Mouse (Mus musculus): ENCODE measurements around the gene Rpl32.

The Rpl32 gene

DNA sequence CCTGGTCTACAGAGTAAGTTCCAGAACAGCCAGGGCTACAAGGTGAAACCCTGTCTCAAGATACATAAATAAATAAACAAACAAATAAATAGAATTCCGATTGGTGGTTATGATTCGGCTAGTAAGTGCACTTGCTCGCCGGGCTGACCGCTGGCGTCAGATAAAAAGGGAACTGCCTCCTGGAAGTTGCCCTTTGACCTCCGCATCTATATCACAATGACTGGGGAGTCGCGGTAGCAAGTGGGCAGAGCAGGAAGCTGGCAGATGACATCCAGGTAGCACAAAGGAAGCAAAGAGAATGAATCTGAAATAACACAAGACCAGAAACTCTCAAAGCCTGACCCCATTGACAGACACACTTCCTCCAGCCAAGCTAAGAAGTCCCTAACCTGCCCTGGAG is 41.2 kb downstream of the Rpl32 start:
- DNase-seq (ENCODE audit: low spot score in 2 of 2), result no peak

DNA sequence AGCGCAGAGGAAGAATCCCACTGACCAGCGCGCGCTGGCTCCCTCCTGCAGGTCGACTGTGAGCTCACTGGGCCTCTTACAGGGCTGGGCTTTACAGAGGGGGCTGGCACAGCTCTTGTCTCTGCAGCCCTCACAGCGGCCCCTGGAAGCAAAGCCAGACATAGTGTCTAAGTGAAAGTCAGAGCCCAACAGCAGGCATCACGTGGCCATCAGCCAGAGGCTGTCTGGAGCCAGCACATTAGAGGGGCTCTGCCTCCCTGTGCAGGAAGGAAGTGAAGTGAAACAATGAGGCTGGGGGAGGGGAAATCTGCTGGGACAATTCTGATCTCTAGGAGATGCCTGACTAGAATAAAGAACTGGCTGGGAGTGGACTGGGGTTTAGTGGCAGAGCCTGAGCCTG is 44.4 kb downstream of the Rpl32 start:
- peak; percentile 43 to 77 for DNase-seq (ENCODE audit: low spot score in 2 of 2)

DNA sequence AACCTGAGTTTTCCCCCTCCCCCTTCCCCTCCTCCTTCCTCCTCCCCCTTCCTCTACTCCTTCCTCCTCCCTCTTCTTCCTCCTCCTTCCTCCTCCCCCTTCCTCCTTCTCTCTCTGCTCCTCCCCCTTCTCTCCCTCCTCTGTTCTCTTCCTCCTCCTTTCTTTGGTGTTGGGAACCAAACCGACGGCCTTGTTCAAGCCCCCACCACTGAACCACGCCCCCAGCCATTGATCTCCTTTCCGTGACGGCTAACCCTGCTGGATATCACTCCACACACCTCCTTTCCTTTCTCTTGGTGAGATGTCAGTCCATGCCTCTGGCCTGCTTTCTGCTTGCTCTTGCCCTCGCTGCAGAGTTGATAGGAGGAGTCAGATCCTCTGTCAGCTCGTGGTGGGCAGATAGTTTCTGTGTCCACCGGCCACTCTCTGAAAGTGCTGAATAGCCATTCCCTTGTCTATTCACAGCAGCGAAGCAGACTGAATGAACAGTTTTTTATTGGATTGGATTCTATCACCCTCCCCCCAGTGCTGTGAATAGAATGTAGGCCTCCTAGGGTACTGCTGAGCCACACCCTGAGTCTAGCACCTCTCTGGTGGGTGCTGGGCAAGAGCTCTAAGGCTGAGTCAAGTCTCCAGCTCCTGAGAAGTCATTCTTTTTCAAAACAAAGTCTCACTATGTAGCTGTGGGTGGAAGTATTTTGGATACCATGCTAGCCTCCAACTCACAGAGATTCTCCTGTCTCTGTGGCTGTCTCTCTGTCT is 46.4 kb downstream of the Rpl32 start, which contains the start of gene Tmem40:
Tmem40 (minus strand) TSS at position 416 of the 762 bp plus-strand sequence.
- DNase-seq (ENCODE audit: low spot score in 2 of 2), result no peak

DNA sequence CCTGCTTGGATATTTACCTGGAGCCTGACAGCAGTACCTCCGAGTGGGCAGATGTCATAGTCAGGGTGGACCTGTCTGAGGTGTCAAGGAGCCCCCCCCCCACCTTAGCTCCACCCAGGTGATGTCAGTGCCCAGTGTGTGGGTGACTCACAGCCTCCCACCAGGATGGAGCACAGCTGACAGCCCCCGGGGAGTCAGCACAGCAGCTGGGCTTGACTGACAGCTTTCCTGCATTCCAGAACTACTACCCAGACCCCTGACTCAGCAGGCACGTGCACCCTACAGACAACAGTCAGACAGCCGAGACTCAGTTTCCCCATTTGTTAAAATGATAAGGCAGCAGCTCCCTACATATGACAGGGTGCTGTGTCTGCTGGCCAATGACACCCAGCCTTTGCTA is 47.6 kb downstream of the Rpl32 start:
- no peak for DNase-seq (ENCODE audit: low spot score in 2 of 2)

DNA sequence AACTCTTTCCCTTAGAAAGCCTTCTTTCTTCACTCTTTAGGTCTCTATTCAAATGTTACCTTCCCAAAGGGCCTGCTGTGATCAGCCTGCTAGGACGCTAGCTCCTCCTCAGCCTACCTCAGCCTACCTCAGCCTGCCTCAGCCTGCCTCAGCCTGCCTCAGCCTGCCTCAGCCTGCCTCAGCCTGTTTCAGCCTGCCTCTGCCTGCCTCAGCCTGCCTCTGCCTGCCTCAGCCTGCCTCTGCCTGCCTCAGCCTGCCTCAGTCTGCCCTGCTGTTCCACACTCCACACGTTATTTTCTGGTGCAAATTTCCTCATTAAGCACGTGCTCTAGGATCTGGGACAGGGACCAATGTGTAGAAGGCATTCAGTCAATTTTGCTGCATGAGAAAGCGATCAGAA is 48.4 kb downstream of the Rpl32 start:
- no peak for DNase-seq (ENCODE audit: low spot score in 2 of 2)

DNA sequence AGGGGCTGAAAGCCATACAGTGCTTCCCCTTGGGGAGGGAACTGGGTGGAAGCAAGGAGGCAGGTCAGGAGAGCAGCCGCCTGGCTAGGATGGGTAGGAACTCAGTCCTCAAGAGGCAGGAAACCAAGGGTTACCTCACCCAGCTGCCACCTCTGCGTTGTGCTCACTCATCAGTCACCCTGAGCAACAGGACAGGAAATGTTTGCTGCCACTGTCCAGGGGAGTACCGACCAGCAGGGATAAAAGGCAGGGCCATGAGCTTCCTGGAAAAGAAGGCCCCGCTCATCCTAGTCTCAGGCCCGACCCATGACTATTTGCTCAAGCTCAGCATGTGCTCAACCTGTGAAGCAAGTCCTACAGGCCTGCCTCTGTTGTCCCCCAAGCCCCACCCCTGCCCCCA is 49.1 kb downstream of the Rpl32 start:
- no peak for DNase-seq (ENCODE audit: low spot score in 2 of 2)

DNA sequence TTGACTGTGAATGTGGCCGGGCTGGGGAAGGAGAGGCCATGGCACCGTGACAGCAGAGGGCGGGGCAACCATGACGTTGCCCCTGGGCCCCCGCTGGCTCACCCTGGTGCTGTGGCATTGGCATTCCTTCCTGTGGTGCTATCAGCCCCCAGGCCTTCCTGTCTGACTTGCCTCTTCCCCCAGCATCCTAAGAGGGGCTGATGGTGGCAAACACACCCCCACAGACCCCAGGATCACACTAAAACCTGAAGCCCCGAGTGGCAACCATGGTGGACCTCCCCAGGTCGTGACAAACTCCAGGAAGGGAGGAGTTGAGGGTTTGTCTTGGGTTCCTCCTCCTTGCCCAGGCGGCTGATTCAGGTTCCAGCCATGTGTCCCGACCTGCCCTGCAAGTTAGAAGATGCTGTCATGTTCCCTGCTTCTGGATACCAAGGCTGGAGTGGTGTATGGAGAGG is 49.5 kb downstream of the Rpl32 start:
- DNase-seq (ENCODE audit: low spot score in 2 of 2), result no peak

DNA sequence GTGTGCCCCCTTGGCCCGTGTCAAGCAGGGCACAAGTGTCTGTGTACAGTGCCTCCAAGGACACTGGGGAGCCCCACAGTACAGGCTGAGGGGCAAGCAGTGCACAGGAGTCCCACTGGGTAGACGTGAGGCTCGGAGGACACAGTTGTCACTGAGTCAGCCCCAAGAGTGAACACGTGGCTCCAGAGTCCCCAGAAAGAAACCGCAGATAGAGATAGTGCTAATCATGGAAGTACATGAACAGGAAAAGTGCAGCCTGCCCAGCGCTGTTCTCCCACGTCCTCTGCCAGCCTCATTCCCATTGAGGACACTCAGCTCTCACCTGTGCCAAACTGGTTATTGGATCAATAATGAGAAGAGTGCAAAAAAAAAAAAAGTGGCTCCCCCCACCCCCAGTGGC is 53.0 kb downstream of the Rpl32 start:
- no peak for DNase-seq (ENCODE audit: low spot score in 2 of 2)
